Mouse (Mus musculus) heart, embryonic 10.5 days (tissue): ENCODE measurements around the gene Adat1. TPM values are rescaled to one million over a fixed set of nuclear protein-coding genes. Genes with fewer than 3 reads are reported as not detected.
"Not testable (repeated sequence)": the region's sequence is repeated elsewhere in the genome, so short reads cannot be mapped to it uniquely, and the experiment has no call there.

ENCODE experiments used
- DNase-seq: peaks from one replicate; pipeline ENCODE4 v3.0.0-alpha.2; 2017; ENCODE audit warnings: low spot score
- H3K27ac ChIP-seq: fragments of 300-500 bp; sonication (generic); 2 replicates; pipeline ENCODE4 v1.5.1; 2016; ENCODE audit warnings: mild to moderate bottlenecking
- H3K27me3 ChIP-seq: fragments of 300-500 bp; sonication (generic); 2 replicates; pipeline ENCODE4 v1.6.1; 2016; ENCODE audit warnings: mild to moderate bottlenecking; ENCODE audit not compliant: poor library complexity, insufficient read depth, severe bottlenecking
- H3K36me3 ChIP-seq: fragments of 300-500 bp; sonication (generic); 2 replicates; pipeline ENCODE4 v1.6.1; 2016; ENCODE audit warnings: mild to moderate bottlenecking, moderate library complexity
- H3K4me1 ChIP-seq: fragments of 300-500 bp; sonication (generic); 2 replicates; pipeline ENCODE4 v1.6.1; 2016; ENCODE audit warnings: mild to moderate bottlenecking
- H3K4me3 ChIP-seq: fragments of 300-500 bp; sonication (generic); 2 replicates; pipeline ENCODE4 v1.5.1; 2016; ENCODE audit warnings: mild to moderate bottlenecking, moderate library complexity
- H3K9me3 ChIP-seq: fragments of 300-500 bp; sonication (generic); 2 replicates; pipeline ENCODE4 v1.6.1; 2016; ENCODE audit warnings: mild to moderate bottlenecking, moderate library complexity
- WGBS: fragments of 180-500 bp; shearing (Covaris S2); methylation state at CpG from one replicate; pipeline ENCODE4 v1.1.7; 2016; 5-methylcytosine and 5-hydroxymethylcytosine counted together
- polyA plus RNA-seq: library from polyadenylated mRNA; unstranded; fragments of >200 nt; fragmentation: Nextera tagmentation; extraction: Ambion mirVana; gene quantifications from 2 replicates; pipeline ENCODE4 v1.2.1, GENCODE M21; 2016

Adat1 gene
- polyA plus RNA-seq, 1 experiment from 2014 or later = 11.5 TPM

- no peak overlapping the region for H3K4me3 ChIP-seq
- whole genome bisulfite sequencing = 88% methylated on average over 2 of the region's 2 CpGs
Observed at GRCm38 (mm10) chr8:111947144-111947543, 45.0 kb downstream of the Adat1 start.

GRCm38 (mm10) chr8:111943544-111943943 lies 48.6 kb downstream of the Adat1 start:
- peaks cover 20% of the 10 kb centered on the region for H3K4me1 ChIP-seq
- no peaks in the 10 kb centered on the region for H3K27me3 ChIP-seq
- WGBS = 85% methylated on average over 2 of the region's 2 CpGs
- H3K27ac ChIP-seq = no peak overlapping the region
- DNase-seq = no peak
- H3K4me3 ChIP-seq = no peak overlapping the region
- no peaks in the 10 kb centered on the region for H3K9me3 ChIP-seq
- H3K36me3 ChIP-seq = peaks cover 55% of the 10 kb centered on the region

More at GRCm38 (mm10) chr8:111947144-111947543, 45.0 kb downstream of the Adat1 start:
- H3K36me3 ChIP-seq = peaks cover 77% of the 10 kb centered on the region
- no peak for DNase-seq
- no peaks in the 10 kb centered on the region for H3K27me3 ChIP-seq
- H3K27ac ChIP-seq = no peak overlapping the region
- H3K9me3 ChIP-seq = no peaks in the 10 kb centered on the region
- H3K4me1 ChIP-seq = peaks cover 1% of the 10 kb centered on the region; the same call in 1 of the 2 replicates

GRCm38 (mm10) chr8:111941101-111941454 lies 51.0 kb downstream of the Adat1 start:
- H3K4me3 ChIP-seq = peak overlapping the region; percentile 89
- H3K27ac ChIP-seq = peak overlapping the region; percentile 88
- H3K4me1 ChIP-seq = peaks cover 20% of the 10 kb centered on the region
- WGBS = under 1% methylated on average over 23 of the region's 23 CpGs
- no peaks in the 10 kb centered on the region for H3K27me3 ChIP-seq
- no peaks in the 10 kb centered on the region for H3K9me3 ChIP-seq
- peaks cover 35% of the 10 kb centered on the region for H3K36me3 ChIP-seq
- DNase-seq = peak; percentile 86

- under 1% methylated on average over 65 of the region's 65 CpGs for WGBS
- H3K27me3 ChIP-seq = no peaks in the 10 kb centered on the region
- peak within 1 kb of the TSS; percentile 88 for H3K27ac ChIP-seq
- peak; percentile 98 for DNase-seq
- H3K9me3 ChIP-seq = no peaks in the 10 kb centered on the region
- peaks cover 20% of the 10 kb centered on the region for H3K4me1 ChIP-seq
- H3K4me3 ChIP-seq = peak within 1 kb of the TSS; percentile 89
- peaks cover 29% of the 10 kb centered on the region for H3K36me3 ChIP-seq
Observed at GRCm38 (mm10) chr8:111940171-111941100, 51.7 kb downstream of the Adat1 start, which contains the start of gene Gabarapl2. Gabarapl2 (plus strand) TSS chr8:111940703.

GRCm38 (mm10) chr8:111939516-111940142 lies 52.5 kb downstream of the Adat1 start:
- H3K27ac ChIP-seq = peak overlapping the region; percentile 88

GRCm38 (mm10) chr8:111938076-111938985 lies 53.8 kb downstream of the Adat1 start:
- not testable (repeated sequence) for DNase-seq, H3K4me3 ChIP-seq, H3K27ac ChIP-seq, H3K9me3 ChIP-seq, H3K27me3 ChIP-seq
- Histone ChIP-seq H3K4me1 (peaks cover 25% of the 10 kb centered on the region), H3K36me3 (peaks cover 11% of the 10 kb centered on the region)
- WGBS = 79% methylated on average over 9 of the region's 9 CpGs

More at GRCm38 (mm10) chr8:111939516-111940142, 52.5 kb downstream of the Adat1 start:
- Histone ChIP-seq H3K4me3 (peak overlapping the region; percentile 89), H3K36me3 (peaks cover 23% of the 10 kb centered on the region), H3K27me3 (no peaks in the 10 kb centered on the region), H3K4me1 (peaks cover 20% of the 10 kb centered on the region), H3K9me3 (no peaks in the 10 kb centered on the region)
- peak; percentile 86 for DNase-seq
- WGBS = 9% methylated on average over 10 of the region's 10 CpGs

GRCm38 (mm10) chr8:111937184-111937583 lies 54.9 kb downstream of the Adat1 start:
- 72% methylated on average over 3 of the region's 3 CpGs for WGBS
- peaks cover 2% of the 10 kb centered on the region; the same call in 1 of the 2 replicates for H3K36me3 ChIP-seq
- peaks cover 30% of the 10 kb centered on the region for H3K4me1 ChIP-seq
- H3K9me3 ChIP-seq = no peaks in the 10 kb centered on the region
- H3K27ac ChIP-seq = no peak overlapping the region
- H3K4me3 ChIP-seq = no peak overlapping the region
- H3K27me3 ChIP-seq = no peaks in the 10 kb centered on the region
- no peak for DNase-seq

- WGBS = 77% methylated on average over 2 of the region's 2 CpGs
- H3K4me1 ChIP-seq = peaks cover 10% of the 10 kb centered on the region
- no peaks in the 10 kb centered on the region for H3K27me3 ChIP-seq
- no peaks in the 10 kb centered on the region for H3K36me3 ChIP-seq
- no peaks in the 10 kb centered on the region for H3K9me3 ChIP-seq
- H3K27ac ChIP-seq = no peak overlapping the region
- DNase-seq = no peak
- H3K4me3 ChIP-seq = peak overlapping the region; percentile 78; the same call in 1 of the 2 replicates
Observed at GRCm38 (mm10) chr8:111934201-111934600, 57.9 kb downstream of the Adat1 start.

GRCm38 (mm10) chr8:111933348-111934076 lies 58.6 kb downstream of the Adat1 start, which contains the start of gene Tmem231:
Tmem231 (minus strand) TSS chr8:111933881.
- peak within 1 kb of the TSS; percentile 78 for H3K4me3 ChIP-seq
- H3K27ac ChIP-seq = peak within 1 kb of the TSS; percentile 86
- no peaks in the 10 kb centered on the region for H3K9me3 ChIP-seq
- no peaks in the 10 kb centered on the region for H3K36me3 ChIP-seq
- WGBS = 1% methylated on average over 53 of the region's 53 CpGs
- DNase-seq = peak; percentile 98
- no peaks in the 10 kb centered on the region for H3K27me3 ChIP-seq
- peaks cover 10% of the 10 kb centered on the region for H3K4me1 ChIP-seq

GRCm38 (mm10) chr8:111932580-111933336 lies 59.3 kb downstream of the Adat1 start:
- no peaks in the 10 kb centered on the region for H3K36me3 ChIP-seq
- no peaks in the 10 kb centered on the region for H3K27me3 ChIP-seq
- H3K27ac ChIP-seq = peak overlapping the region; percentile 86
- 28% methylated on average over 19 of the region's 19 CpGs for WGBS
- H3K4me1 ChIP-seq = peaks cover 10% of the 10 kb centered on the region
- peak overlapping the region; percentile 78 for H3K4me3 ChIP-seq
- peak; percentile 83 for DNase-seq
- H3K9me3 ChIP-seq = no peaks in the 10 kb centered on the region

- Histone ChIP-seq H3K4me1 (peaks cover 10% of the 10 kb centered on the region), H3K9me3 (no peaks in the 10 kb centered on the region), H3K27ac (no peak overlapping the region), H3K36me3 (no peaks in the 10 kb centered on the region), H3K27me3 (no peaks in the 10 kb centered on the region), H3K4me3 (no peak overlapping the region)
- no peak for DNase-seq
- WGBS = 81% methylated on average over 16 of the region's 16 CpGs
Observed at GRCm38 (mm10) chr8:111931721-111932120, 60.4 kb downstream of the Adat1 start.
